Mouse (Mus musculus): ENCODE data around the gene Ltf. TPM values are rescaled to one million over a fixed set of nuclear protein-coding genes. Genes with fewer than 3 reads are reported as not detected.

The Ltf gene
- 3.5 and 4.9 TPM in 2 replicates for polyA plus RNA-seq (2012; rRNA removed)

DNA sequence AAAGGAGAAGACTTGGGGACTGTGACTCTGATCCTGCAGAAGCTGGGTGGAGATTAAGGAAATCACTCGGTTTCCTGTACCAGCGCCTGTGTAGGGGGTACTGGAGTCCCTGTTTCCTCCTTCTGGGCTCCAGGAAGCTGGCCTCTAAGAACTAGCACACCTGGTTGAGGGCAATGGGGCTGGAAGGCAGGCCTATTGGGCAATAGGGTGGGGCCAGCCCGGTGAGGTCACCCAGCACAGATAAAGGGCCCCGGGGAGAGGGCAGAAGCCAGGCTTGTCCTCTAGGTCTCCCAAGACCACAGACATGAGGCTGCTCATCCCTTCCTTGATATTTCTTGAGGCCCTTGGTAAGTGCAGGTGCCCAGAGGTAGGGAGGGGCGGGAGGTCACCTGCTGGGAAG lies at the start of gene Ltf:
TSS of gene Ltf (plus strand) at position 250 of the 400 bp plus-strand sequence.
- DNase-seq: no peak
- H3K4me1 ChIP-seq (replicated peaks; ENCODE audit: control insufficient read depth, insufficient read depth, low read length): 0 out of 2 replicates have a peak, but pooled peaks cover 3% of the 10 kb centered on the region
- H3K27me3 ChIP-seq (ENCODE audit: control insufficient read depth, insufficient read depth, low read length): no peaks in the 10 kb centered on the region
- no peak for TF ChIP-seq POLR2A (IDR thresholded peaks at IDR 0.05; ENCODE audit: control insufficient read depth, extremely low read depth, insufficient read depth, low read length, poor library complexity)
- no peak for TF ChIP-seq CTCF (IDR thresholded peaks at IDR 0.05; ENCODE audit: borderline replicate concordance, control insufficient read depth, extremely low read depth, insufficient read depth, low read length, poor library complexity)
- no peak within 1 kb of the TSS for H3K27ac ChIP-seq (ENCODE audit: control insufficient read depth, insufficient read depth, low read length)
- WGBS: 23% methylated on average over 5 of the region's 5 CpGs
- H3K4me3 ChIP-seq (ENCODE audit: control insufficient read depth, insufficient read depth, low read length): no peak within 1 kb of the TSS
- H3K36me3 ChIP-seq (ENCODE audit: control insufficient read depth, insufficient read depth, low read length): no peaks in the 10 kb centered on the region

- TF ChIP-seq POLR2A (IDR thresholded peaks at IDR 0.05; ENCODE audit: control insufficient read depth, extremely low read depth, insufficient read depth, low read length, poor library complexity) (no peak), CTCF (IDR thresholded peaks at IDR 0.05; ENCODE audit: borderline replicate concordance, control insufficient read depth, extremely low read depth, insufficient read depth, low read length, poor library complexity) (no peak)
- Histone ChIP-seq H3K36me3 (ENCODE audit: control insufficient read depth, insufficient read depth, low read length) (no peaks in the 10 kb centered on the region), H3K4me3 (ENCODE audit: control insufficient read depth, insufficient read depth, low read length) (no peak overlapping the region), H3K27me3 (ENCODE audit: control insufficient read depth, insufficient read depth, low read length) (no peaks in the 10 kb centered on the region), H3K27ac (ENCODE audit: control insufficient read depth, insufficient read depth, low read length) (no peak overlapping the region), H3K4me1 (replicated peaks; ENCODE audit: control insufficient read depth, insufficient read depth, low read length) (peaks cover 5% of the 10 kb centered on the region; the same call in 1 of the 2 replicates)
- DNase-seq: no peak
- WGBS: 96% methylated on average over 11 of the region's 11 CpGs
These were observed 39.7 kb upstream of the Ltf start for GRCm38 (mm10) chr9:110979411-110979810.

- WGBS: 71% methylated on average over 4 of the region's 4 CpGs
- no peak for DNase-seq
- H3K4me3 ChIP-seq (ENCODE audit: control insufficient read depth, insufficient read depth, low read length): no peak overlapping the region
- H3K36me3 ChIP-seq (ENCODE audit: control insufficient read depth, insufficient read depth, low read length): no peaks in the 10 kb centered on the region
- no peak overlapping the region for H3K27ac ChIP-seq (ENCODE audit: control insufficient read depth, insufficient read depth, low read length)
- TF ChIP-seq CTCF (IDR thresholded peaks at IDR 0.05; ENCODE audit: borderline replicate concordance, control insufficient read depth, extremely low read depth, insufficient read depth, low read length, poor library complexity) (no peak), POLR2A (IDR thresholded peaks at IDR 0.05; ENCODE audit: control insufficient read depth, extremely low read depth, insufficient read depth, low read length, poor library complexity) (no peak)
- peaks cover 5% of the 10 kb centered on the region; the same call in 1 of the 2 replicates for H3K4me1 ChIP-seq (replicated peaks; ENCODE audit: control insufficient read depth, insufficient read depth, low read length)
- H3K27me3 ChIP-seq (ENCODE audit: control insufficient read depth, insufficient read depth, low read length): no peaks in the 10 kb centered on the region
These were observed 36.7 kb upstream of the Ltf start for GRCm38 (mm10) chr9:110982351-110982750.

DNA sequence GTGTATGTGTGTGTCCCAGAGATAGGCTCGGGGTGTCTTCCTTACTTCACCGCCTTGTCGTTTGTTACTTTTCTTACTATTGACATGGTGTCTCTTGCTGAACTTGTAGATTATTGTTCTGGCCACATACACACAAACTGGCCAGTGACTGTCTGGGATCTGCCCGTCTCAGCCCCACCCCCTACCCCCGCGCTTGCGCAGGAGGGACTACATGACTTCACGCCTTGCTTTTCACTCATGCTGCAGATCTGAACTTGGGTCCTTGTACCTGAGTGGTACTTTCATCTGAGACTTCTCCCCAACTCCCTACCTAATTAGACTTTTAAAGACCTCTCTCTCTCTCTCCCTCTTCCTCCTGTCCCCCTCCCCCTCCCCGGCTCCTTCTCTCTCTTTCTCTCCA lies 35.0 kb upstream of the Ltf start:
- no peaks in the 10 kb centered on the region for H3K36me3 ChIP-seq (ENCODE audit: control insufficient read depth, insufficient read depth, low read length)
- H3K4me1 ChIP-seq (replicated peaks; ENCODE audit: control insufficient read depth, insufficient read depth, low read length): peaks cover 5% of the 10 kb centered on the region; the same call in 1 of the 2 replicates
- no peak overlapping the region for H3K27ac ChIP-seq (ENCODE audit: control insufficient read depth, insufficient read depth, low read length)
- TF ChIP-seq CTCF (IDR thresholded peaks at IDR 0.05; ENCODE audit: borderline replicate concordance, control insufficient read depth, extremely low read depth, insufficient read depth, low read length, poor library complexity) (no peak), POLR2A (IDR thresholded peaks at IDR 0.05; ENCODE audit: control insufficient read depth, extremely low read depth, insufficient read depth, low read length, poor library complexity) (no peak)
- WGBS: 95% methylated on average over 9 of the region's 9 CpGs
- no peak overlapping the region for H3K4me3 ChIP-seq (ENCODE audit: control insufficient read depth, insufficient read depth, low read length)
- no peak for DNase-seq
- H3K27me3 ChIP-seq (ENCODE audit: control insufficient read depth, insufficient read depth, low read length): no peaks in the 10 kb centered on the region

DNA sequence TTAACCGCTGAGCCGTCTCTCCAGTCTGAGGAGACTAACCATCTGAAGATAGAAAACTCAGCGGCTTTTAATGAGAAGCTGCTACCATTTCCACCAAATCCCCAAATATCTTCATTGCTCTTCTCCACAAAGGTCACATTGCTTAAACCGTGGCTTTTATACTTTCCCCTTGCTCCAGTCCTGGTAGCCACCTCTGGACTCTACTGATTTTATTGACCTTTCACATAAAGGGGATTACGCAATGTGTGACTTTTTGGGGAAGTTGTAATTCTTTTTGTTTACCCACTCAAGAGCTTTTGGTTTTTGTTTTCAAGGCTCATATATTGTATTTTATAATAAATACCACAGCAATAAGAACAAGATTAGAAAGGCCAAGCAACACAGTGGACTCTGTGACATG lies 33.5 kb upstream of the Ltf start:
- Histone ChIP-seq H3K4me3 (ENCODE audit: control insufficient read depth, insufficient read depth, low read length) (no peak overlapping the region), H3K27ac (ENCODE audit: control insufficient read depth, insufficient read depth, low read length) (no peak overlapping the region), H3K36me3 (ENCODE audit: control insufficient read depth, insufficient read depth, low read length) (no peaks in the 10 kb centered on the region), H3K27me3 (ENCODE audit: control insufficient read depth, insufficient read depth, low read length) (no peaks in the 10 kb centered on the region), H3K4me1 (replicated peaks; ENCODE audit: control insufficient read depth, insufficient read depth, low read length) (peaks cover 5% of the 10 kb centered on the region; the same call in 1 of the 2 replicates)
- DNase-seq: no peak
- TF ChIP-seq POLR2A (IDR thresholded peaks at IDR 0.05; ENCODE audit: control insufficient read depth, extremely low read depth, insufficient read depth, low read length, poor library complexity): no peak
- TF ChIP-seq CTCF (IDR thresholded peaks at IDR 0.05; ENCODE audit: borderline replicate concordance, control insufficient read depth, extremely low read depth, insufficient read depth, low read length, poor library complexity): no peak
- 98% methylated on average over 5 of the region's 5 CpGs for WGBS

DNA sequence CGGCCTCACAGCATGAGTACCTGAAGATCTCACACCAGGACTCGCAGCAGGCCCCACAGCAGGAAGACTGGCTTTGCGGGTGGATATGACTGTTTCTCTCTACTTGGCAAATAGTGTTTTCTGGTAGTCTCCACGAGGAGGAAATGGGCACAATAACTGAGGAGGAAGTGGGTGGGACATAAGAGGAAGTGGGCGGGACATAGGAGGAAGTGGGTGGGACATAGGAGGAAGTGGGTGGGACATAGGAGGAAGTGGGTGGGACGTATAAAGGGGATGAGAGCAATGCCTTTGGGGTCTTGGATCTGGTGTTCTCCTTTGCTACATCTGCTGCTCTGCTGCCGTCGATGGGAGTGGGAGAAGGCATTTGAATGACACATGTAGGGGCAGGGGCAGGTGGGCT lies 33.1 kb upstream of the Ltf start:
- no peaks in the 10 kb centered on the region for H3K27me3 ChIP-seq (ENCODE audit: control insufficient read depth, insufficient read depth, low read length)
- TF ChIP-seq CTCF (IDR thresholded peaks at IDR 0.05; ENCODE audit: borderline replicate concordance, control insufficient read depth, extremely low read depth, insufficient read depth, low read length, poor library complexity): no peak
- TF ChIP-seq POLR2A (IDR thresholded peaks at IDR 0.05; ENCODE audit: control insufficient read depth, extremely low read depth, insufficient read depth, low read length, poor library complexity): no peak
- no peak for DNase-seq
- H3K4me3 ChIP-seq (ENCODE audit: control insufficient read depth, insufficient read depth, low read length): no peak overlapping the region
- no peaks in the 10 kb centered on the region for H3K36me3 ChIP-seq (ENCODE audit: control insufficient read depth, insufficient read depth, low read length)
- H3K27ac ChIP-seq (ENCODE audit: control insufficient read depth, insufficient read depth, low read length): no peak overlapping the region
- peaks cover 5% of the 10 kb centered on the region; the same call in 1 of the 2 replicates for H3K4me1 ChIP-seq (replicated peaks; ENCODE audit: control insufficient read depth, insufficient read depth, low read length)
- WGBS: 91% methylated on average over 8 of the region's 8 CpGs

DNA sequence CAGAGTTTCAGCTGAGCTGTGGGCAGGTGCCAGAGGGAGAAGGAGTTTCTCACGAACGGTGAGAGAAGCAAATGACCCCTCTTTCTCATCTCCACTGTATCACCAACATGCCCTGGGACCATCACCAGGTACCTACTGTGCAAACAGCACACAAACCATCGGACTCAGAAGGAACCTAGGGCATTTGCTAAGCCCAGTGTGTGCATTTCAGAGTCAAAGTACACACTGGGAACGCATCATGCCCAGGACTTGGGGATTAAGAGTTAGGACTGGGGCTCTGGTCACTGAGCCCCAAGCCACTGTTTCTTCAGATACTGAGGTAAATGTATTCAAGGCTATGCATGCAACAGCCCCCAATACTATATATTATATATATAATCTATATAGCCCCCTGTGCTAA lies 31.7 kb upstream of the Ltf start:
- DNase-seq: no peak
- H3K4me1 ChIP-seq (replicated peaks; ENCODE audit: control insufficient read depth, insufficient read depth, low read length): peaks cover 3% of the 10 kb centered on the region; the same call in 1 of the 2 replicates
- no peaks in the 10 kb centered on the region for H3K27me3 ChIP-seq (ENCODE audit: control insufficient read depth, insufficient read depth, low read length)
- 97% methylated on average over 4 of the region's 4 CpGs for WGBS
- H3K36me3 ChIP-seq (ENCODE audit: control insufficient read depth, insufficient read depth, low read length): no peaks in the 10 kb centered on the region
- TF ChIP-seq CTCF (IDR thresholded peaks at IDR 0.05; ENCODE audit: borderline replicate concordance, control insufficient read depth, extremely low read depth, insufficient read depth, low read length, poor library complexity): no peak
- TF ChIP-seq POLR2A (IDR thresholded peaks at IDR 0.05; ENCODE audit: control insufficient read depth, extremely low read depth, insufficient read depth, low read length, poor library complexity): no peak
- no peak overlapping the region for H3K4me3 ChIP-seq (ENCODE audit: control insufficient read depth, insufficient read depth, low read length)
- no peak overlapping the region for H3K27ac ChIP-seq (ENCODE audit: control insufficient read depth, insufficient read depth, low read length)

Measured in thymus, adult 2 months (tissue).